Mouse (Mus musculus): ENCODE measurements around the gene Sorl1.

Gene Sorl1

DNA sequence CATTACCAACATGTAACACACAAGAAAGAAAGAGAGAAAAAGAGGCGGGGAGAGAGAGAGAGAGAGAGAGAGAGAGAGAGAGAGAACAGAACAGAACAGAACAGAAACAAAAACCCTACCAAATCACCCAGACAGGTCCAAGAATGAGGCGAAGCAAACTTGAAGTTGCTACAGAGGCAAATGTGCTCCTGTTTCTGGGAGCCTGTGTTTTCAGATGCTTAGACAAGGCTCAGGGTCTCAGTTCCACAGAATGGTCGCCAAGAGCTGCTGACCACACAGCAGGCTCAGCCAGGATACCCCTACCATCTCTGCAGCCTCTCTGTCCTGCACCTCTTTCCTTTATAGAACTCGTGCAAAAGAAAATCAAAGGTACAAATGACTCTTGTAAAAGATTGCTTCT lies 205.9 kb downstream of the Sorl1 start:
- no peak for DNase-seq (ENCODE audit: low spot score in 2 of 2)

DNA sequence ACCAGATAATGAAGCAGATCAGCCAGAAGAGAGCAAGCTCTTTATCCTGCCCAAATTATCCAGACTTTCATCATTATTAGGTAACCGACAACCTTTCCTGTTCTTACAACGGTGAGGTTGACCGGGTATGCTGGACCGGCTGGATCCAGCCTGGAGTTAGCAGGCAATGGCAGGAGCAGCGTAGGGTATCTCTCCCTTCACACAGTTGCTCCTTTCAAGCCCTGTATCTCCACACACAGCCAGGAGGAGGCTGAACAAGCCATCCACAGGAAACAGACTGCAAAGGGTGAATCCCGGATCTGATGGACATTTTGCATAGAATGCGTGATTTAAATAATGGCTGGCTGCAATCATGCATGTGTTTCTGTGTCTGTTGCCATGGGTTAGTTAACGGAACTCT lies 208.5 kb downstream of the Sorl1 start:
- no peak for DNase-seq (ENCODE audit: low spot score in 2 of 2)

Data from frontal cortex, postnatal 25 days (tissue).